In genomic region chr1:145139267-145139651, GRCm38 (mm10) we compare ENCODE assay signal across 7 mouse cellular contexts.
"Had no signal": no experiment of that assay in that cellular context is flagged by ENCODE, and none has a peak within 500 bp of the region (broad histone marks: within the 10 kb centered on the region; RNA-seq: fewer than 3 reads in every experiment).

No protein-coding gene starts in this region.

- DNase-seq: kidney, adult 18-20 months; right cerebral cortex, postnatal 25 days; thymus, postnatal 14 days had no signal

- H3K27ac ChIP-seq: layer of hippocampus, adult 2 months; limb, embryonic 12.5 days; midbrain, embryonic 13.5 days; stomach, postnatal 0 days had no signal

- H3K9me3 ChIP-seq: limb, embryonic 12.5 days; midbrain, embryonic 13.5 days had no signal

- H3K27me3 ChIP-seq: limb, embryonic 12.5 days; midbrain, embryonic 13.5 days had no signal

- ATAC-seq: midbrain, embryonic 13.5 days had no signal

- H3K4me2 ChIP-seq: limb, embryonic 12.5 days; midbrain, embryonic 13.5 days had no signal

- H3K4me1 ChIP-seq: limb, embryonic 12.5 days; midbrain, embryonic 13.5 days had no signal

- H3K4me3 ChIP-seq: layer of hippocampus, adult 2 months; limb, embryonic 12.5 days; midbrain, embryonic 13.5 days had no signal

- H3K9ac ChIP-seq: limb, embryonic 12.5 days; midbrain, embryonic 13.5 days had no signal

- H3K36me3 ChIP-seq: limb, embryonic 12.5 days; midbrain, embryonic 13.5 days had no signal
